Mouse (Mus musculus) embryonic fibroblast, embryonic 13.5 days (primary cell): ENCODE measurements around the gene Idh3a. TPM values are rescaled to one million over a fixed set of nuclear protein-coding genes. Genes with fewer than 3 reads are reported as not detected.

Source experiments
- H3K27ac ChIP-seq: 2 replicates; pipeline ENCODE4 v1.5.1; 2012; ENCODE audit warnings: low read length, control low read depth, inconsistent platforms; ENCODE audit not compliant: insufficient read depth
- H3K4me1 ChIP-seq: 2 replicates; pipeline ENCODE4 v1.6.1; 2011; ENCODE audit warnings: low read length; ENCODE audit not compliant: control insufficient read depth, insufficient read depth
- H3K4me3 ChIP-seq: 2 replicates; pipeline ENCODE4 v1.5.1; 2011; ENCODE audit warnings: mild to moderate bottlenecking, control low read depth, low read length; ENCODE audit not compliant: insufficient read depth
- CTCF ChIP-seq: IDR thresholded peaks from 2 replicates; pipeline ENCODE4 v1.5.1; 2011; ENCODE audit warnings: mild to moderate bottlenecking, control low read depth, low read length, moderate library complexity, borderline replicate concordance; ENCODE audit not compliant: insufficient read depth
- POLR2A ChIP-seq: IDR thresholded peaks from 2 replicates; pipeline ENCODE4 v1.6.1; 2011; ENCODE audit warnings: low read depth, mild to moderate bottlenecking, control low read depth, low read length, moderate library complexity
- polyA plus RNA-seq: library from polyadenylated mRNA; stranded (reverse); fragments of >200 nt; gene quantifications from 2 replicates; pipeline ENCODE4 v1.2.4, GENCODE M21; 2011; ENCODE audit warnings: low read depth; ENCODE audit not compliant: missing spikeins, insufficient read length

Gene Idh3a
- polyA plus RNA-seq, 1 experiment, result 84.8 TPM

DNA sequence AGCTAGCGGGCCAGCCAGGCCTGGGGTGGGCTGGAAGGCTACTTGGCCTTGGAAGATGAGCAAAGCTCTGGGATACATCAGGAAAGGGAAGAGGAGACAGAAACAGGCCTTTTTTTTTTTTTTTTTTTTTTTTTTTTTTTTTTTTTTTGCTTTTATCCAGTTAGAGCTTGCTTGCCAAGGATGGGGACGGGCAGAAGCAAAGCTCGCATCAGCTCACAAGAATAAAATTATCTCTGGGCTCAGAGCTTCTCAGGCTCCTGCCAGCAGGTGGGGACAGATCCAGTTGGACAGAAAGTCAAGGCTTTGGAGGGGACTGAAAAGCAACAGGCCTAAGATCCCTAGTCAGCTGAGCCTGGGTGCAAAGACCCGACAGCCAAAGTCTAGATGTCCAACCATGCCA, 42.6 kb downstream of the Idh3a start:
- H3K4me3 ChIP-seq, result no peak overlapping the region
- no peak overlapping the region for H3K27ac ChIP-seq
- TF ChIP-seq CTCF (no peak), POLR2A (no peak)
- H3K4me1 ChIP-seq, result no peaks in the 10 kb centered on the region

- TF ChIP-seq CTCF, result 0 out of 2 replicates have a peak, but pooled peaks have one; percentile 17
- no peak for TF ChIP-seq POLR2A
- no peak overlapping the region for H3K27ac ChIP-seq
- no peak overlapping the region for H3K4me3 ChIP-seq
- 0 out of 2 replicates have a peak, but pooled peaks cover 2% of the 10 kb centered on the region for H3K4me1 ChIP-seq
Observed at GRCm38 (mm10) chr9:54629613-54630261, 43.6 kb downstream of the Idh3a start.

DNA sequence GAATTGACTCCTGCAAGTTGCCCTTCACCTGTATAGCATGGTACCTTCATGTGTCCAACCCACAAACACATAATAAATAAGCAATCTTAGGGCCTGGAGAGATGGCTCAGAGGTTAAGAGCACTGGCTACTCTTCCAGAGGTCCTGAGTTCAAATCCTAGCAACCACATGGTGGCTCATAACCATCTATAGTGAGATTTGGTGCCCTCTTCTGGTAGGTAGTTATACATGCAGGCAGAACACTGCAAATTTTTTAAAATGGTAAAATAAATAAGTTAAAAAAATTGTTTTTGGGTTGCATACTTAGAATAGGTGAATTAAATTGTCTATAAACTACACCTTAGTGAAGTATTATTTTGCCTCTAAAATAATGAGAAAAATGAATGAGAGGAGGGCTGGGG, 44.8 kb downstream of the Idh3a start:
- Histone ChIP-seq H3K27ac (no peak overlapping the region), H3K4me3 (no peak overlapping the region), H3K4me1 (0 out of 2 replicates have a peak, but pooled peaks cover 2% of the 10 kb centered on the region)
- TF ChIP-seq CTCF (no peak), POLR2A (no peak)

- peaks cover 7% of the 10 kb centered on the region for H3K4me1 ChIP-seq
- TF ChIP-seq POLR2A, result no peak
- TF ChIP-seq CTCF, result no peak
- no peak overlapping the region for H3K4me3 ChIP-seq
- no peak overlapping the region for H3K27ac ChIP-seq
Observed at GRCm38 (mm10) chr9:54633401-54633800, 47.3 kb downstream of the Idh3a start.

DNA sequence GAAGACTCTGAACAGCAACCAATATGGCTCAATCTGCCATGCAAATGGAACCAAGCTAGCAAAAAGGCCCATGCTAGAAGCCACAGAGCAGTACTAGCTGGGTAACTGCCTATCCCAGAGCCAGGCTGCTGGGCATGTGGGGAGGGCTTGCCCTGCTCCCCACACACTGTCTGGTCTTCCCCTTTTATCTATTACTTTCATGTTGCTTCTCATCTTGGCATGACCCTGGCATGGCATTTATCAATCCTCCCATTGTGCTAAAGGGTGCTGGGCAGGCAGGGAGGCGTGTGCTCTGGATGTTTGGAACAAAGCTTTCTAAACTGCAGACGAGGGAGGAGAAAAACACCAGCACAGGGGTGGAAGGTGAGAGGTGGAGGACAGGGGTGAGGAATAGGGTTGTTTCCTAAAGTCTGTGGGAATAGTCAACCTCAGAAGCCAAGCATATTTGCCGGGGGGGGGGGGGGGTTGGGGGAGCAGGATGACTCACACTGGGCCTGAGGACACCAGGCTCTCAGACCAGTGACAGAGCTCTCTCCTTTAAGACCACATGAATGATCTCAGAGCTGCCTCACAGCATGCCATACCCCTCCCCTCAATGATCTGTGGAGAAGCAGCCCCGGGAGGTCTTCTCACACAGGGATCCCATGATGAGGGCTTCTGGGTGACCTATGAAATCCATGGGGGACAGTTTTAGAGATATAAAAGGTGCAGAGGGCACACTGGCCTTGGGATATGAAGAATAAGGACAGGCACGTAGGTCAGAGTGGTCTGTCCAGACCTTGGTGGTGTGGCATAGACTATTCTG, 51.6 kb downstream of the Idh3a start:
- Histone ChIP-seq H3K4me1 (peaks cover 14% of the 10 kb centered on the region), H3K27ac (no peak overlapping the region), H3K4me3 (no peak overlapping the region)
- TF ChIP-seq CTCF (no peak), POLR2A (no peak)

GRCm38 (mm10) chr9:54639192-54639591, 53.1 kb downstream of the Idh3a start:
- TF ChIP-seq CTCF (no peak), POLR2A (no peak)
- Histone ChIP-seq H3K27ac (no peak overlapping the region), H3K4me1 (peaks cover 14% of the 10 kb centered on the region), H3K4me3 (no peak overlapping the region)

DNA sequence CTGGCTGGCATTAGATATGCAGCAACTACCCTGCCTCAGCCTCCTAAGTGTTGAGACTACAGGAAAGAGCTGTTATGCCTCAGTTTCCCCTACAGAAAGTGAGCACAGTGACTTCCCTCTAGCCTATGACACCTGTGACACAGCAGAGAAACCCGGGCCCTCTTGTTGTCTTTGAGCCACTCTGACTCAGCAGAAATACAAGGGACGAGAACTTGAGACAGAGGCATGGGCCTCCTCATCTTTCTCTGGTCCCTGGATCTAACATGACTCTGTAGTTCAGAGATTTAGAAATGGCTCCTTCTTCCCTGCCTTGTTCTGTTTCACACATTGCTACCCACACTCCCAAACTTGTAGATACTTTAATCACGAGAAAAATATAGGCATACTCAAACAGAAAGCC, 55.4 kb downstream of the Idh3a start:
- peaks cover 18% of the 10 kb centered on the region for H3K4me1 ChIP-seq
- no peak overlapping the region for H3K4me3 ChIP-seq
- H3K27ac ChIP-seq, result no peak overlapping the region
- no peak for TF ChIP-seq CTCF
- no peak for TF ChIP-seq POLR2A

- TF ChIP-seq CTCF (no peak), POLR2A (no peak)
Observed at GRCm38 (mm10) chr9:54642149-54642548, 56.0 kb downstream of the Idh3a start.

GRCm38 (mm10) chr9:54642556-54642955, 56.4 kb downstream of the Idh3a start:
- H3K4me1 ChIP-seq, result peaks cover 15% of the 10 kb centered on the region
- no peak overlapping the region for H3K4me3 ChIP-seq
- no peak for TF ChIP-seq CTCF
- TF ChIP-seq POLR2A, result no peak
- no peak overlapping the region for H3K27ac ChIP-seq

More at GRCm38 (mm10) chr9:54642149-54642548, 56.0 kb downstream of the Idh3a start:
- no peak overlapping the region for H3K4me3 ChIP-seq
- H3K4me1 ChIP-seq, result peaks cover 18% of the 10 kb centered on the region
- no peak overlapping the region for H3K27ac ChIP-seq

GRCm38 (mm10) chr9:54643179-54643578, 57.0 kb downstream of the Idh3a start:
- H3K27ac ChIP-seq, result no peak overlapping the region
- H3K4me3 ChIP-seq, result no peak overlapping the region
- peaks cover 13% of the 10 kb centered on the region for H3K4me1 ChIP-seq
- no peak for TF ChIP-seq CTCF

GRCm38 (mm10) chr9:54645530-54645929, 59.4 kb downstream of the Idh3a start:
- TF ChIP-seq POLR2A (no peak), CTCF (no peak)
- H3K4me1 ChIP-seq, result peaks cover 13% of the 10 kb centered on the region
- no peak overlapping the region for H3K4me3 ChIP-seq
- no peak overlapping the region for H3K27ac ChIP-seq
